Mouse (Mus musculus): ENCODE data around the gene Xcr1. TPM values are rescaled to one million over a fixed set of nuclear protein-coding genes. Genes with fewer than 3 reads are reported as not detected.

Gene Xcr1
- polyA plus RNA-seq, 1 experiment from 2014 or later = 0.04 TPM

DNA sequence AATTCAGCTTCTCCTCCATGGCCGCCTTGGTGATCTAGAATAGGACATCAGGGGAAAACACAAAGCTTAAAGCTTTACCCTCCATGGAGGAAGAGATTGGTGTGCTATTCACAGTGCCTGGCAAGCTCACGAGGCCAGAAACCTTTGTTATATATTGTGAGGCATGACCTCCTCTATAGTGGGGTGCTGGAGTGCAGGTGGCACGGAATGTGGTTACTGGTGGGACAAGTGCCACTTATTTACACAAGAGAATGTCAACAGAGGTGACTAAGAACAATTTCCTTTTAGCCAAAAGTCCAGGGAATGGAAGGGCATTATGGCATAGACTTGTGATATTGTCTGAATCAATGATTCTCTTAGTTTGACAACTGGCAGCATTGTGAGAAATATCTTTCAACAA is 35.2 kb downstream of the Xcr1 start:
- WGBS = 85% methylated on average over 3 of the region's 3 CpGs
- ATAC-seq = no peak
- Histone ChIP-seq H3K27ac (ENCODE audit: low read depth, low read length) (no peak overlapping the region), H3K27me3 (replicated peaks; ENCODE audit: control insufficient read depth, insufficient read depth, low read length) (no peaks in the 10 kb centered on the region), H3K4me1 (ENCODE audit: control insufficient read depth, insufficient read depth, low read depth, low read length) (no peaks in the 10 kb centered on the region), H3K4me2 (ENCODE audit: low read length) (no peak overlapping the region), H3K4me3 (ENCODE audit: low read length) (no peak overlapping the region), H3K9me3 (ENCODE audit: control insufficient read depth, low read length) (no peaks in the 10 kb centered on the region), H3K9ac (ENCODE audit: low read depth, low read length) (no peak overlapping the region), H3K36me3 (ENCODE audit: control insufficient read depth, insufficient read depth, low read length) (peaks cover 26% of the 10 kb centered on the region)

DNA sequence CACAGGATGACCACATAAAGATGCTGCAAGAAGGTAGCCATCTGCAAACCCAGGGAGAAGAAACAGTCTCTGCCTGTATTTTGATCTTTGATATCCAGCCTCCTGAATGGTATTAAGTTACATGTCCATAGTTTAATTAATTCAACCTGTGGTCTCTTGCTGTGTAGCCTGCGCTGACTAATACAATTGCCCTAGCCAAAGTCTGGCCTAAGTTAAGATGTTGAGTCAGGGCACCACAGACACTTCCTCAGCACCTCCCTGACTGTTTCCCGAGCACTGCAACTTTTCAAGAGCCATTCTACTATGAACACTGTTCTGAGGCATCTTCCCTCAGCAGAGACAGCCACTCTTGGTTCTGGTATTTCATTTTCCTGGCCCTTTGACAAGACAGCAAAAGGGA is 43.2 kb downstream of the Xcr1 start:
- WGBS = 87% methylated on average over 2 of the region's 2 CpGs
- Histone ChIP-seq H3K36me3 (ENCODE audit: control insufficient read depth, insufficient read depth, low read length) (peaks cover 17% of the 10 kb centered on the region), H3K4me3 (ENCODE audit: low read length) (no peak overlapping the region)

DNA sequence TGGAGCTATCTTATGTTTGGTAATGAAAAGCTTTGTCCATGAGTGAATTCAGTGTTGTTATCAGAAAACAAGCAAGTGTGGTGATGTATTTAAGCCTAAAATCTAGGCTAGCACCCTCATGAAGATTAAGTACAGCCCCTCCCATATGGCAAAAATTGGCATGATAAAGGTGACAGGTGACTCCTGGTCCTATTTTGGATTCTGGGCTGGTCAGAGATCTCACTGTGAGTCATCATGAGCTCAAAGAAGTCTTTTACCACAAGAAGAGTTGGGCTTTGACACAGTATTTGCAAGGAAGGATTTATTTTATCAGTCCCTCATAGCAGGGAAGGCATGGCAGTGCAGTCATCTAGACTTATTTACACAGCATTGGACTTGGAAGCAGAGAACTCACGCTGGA is 45.8 kb downstream of the Xcr1 start:
- H3K36me3 ChIP-seq (ENCODE audit: control insufficient read depth, insufficient read depth, low read length) = peaks cover 14% of the 10 kb centered on the region
- no peak overlapping the region for H3K9ac ChIP-seq (ENCODE audit: low read depth, low read length)
- no peak for ATAC-seq
- no peaks in the 10 kb centered on the region for H3K4me1 ChIP-seq (ENCODE audit: control insufficient read depth, insufficient read depth, low read depth, low read length)
- no peak overlapping the region for H3K27ac ChIP-seq (ENCODE audit: low read depth, low read length)
- whole genome bisulfite sequencing = 87% methylated on average over 1 of the region's 1 CpGs
- H3K9me3 ChIP-seq (ENCODE audit: control insufficient read depth, low read length) = no peaks in the 10 kb centered on the region
- H3K4me2 ChIP-seq (ENCODE audit: low read length) = no peak overlapping the region
- no peak overlapping the region for H3K4me3 ChIP-seq (ENCODE audit: low read length)
- H3K27me3 ChIP-seq (replicated peaks; ENCODE audit: control insufficient read depth, insufficient read depth, low read length) = no peaks in the 10 kb centered on the region

More for the DNA sequence above, 43.2 kb downstream of the Xcr1 start:
- Histone ChIP-seq H3K9me3 (ENCODE audit: control insufficient read depth, low read length) (no peaks in the 10 kb centered on the region), H3K4me2 (ENCODE audit: low read length) (no peak overlapping the region), H3K4me1 (ENCODE audit: control insufficient read depth, insufficient read depth, low read depth, low read length) (no peaks in the 10 kb centered on the region), H3K9ac (ENCODE audit: low read depth, low read length) (no peak overlapping the region), H3K27ac (ENCODE audit: low read depth, low read length) (no peak overlapping the region), H3K27me3 (replicated peaks; ENCODE audit: control insufficient read depth, insufficient read depth, low read length) (no peaks in the 10 kb centered on the region)
- no peak for ATAC-seq

DNA sequence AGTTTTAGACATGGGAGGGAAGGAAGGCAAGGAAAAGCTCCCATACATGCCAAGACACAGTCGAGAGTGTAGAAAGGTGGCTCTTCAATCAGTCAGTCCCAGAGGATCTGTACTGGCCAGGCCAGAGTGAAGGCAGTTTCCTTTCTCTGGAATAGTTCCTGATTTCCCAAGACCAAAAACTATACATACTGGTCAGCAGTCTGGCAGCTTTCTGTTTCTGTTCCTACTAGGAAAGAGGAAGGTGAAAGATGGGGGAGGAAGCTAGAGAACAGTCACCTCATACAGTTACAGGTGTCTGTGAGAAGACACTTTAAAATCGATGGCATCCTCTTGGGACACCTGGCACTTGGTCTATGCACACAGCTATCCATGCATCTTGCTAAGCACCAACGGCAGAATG is 46.4 kb downstream of the Xcr1 start:
- H3K36me3 ChIP-seq (ENCODE audit: control insufficient read depth, insufficient read depth, low read length) = peaks cover 10% of the 10 kb centered on the region
- 90% methylated on average over 3 of the region's 3 CpGs for WGBS

DNA sequence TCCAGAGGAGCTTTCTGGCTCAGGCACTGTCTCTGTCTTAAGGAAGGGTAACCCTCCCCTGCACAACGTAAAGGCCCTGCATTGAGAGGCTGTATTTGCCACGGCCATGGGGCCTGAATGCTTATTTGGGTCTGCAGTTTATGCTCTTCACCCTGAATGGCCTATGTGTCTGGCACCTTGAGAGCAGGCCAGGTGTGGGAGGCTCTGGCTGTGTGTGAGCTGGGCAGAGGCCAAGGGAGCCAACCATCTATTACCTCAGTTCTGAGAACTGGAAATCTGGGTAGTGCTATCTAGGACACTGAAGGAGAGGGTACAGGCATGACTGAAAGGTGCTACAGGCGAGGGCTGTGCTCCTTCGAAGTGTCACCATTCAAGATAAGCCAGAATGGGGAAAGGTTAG is 47.0 kb downstream of the Xcr1 start:
- ATAC-seq = no peak
- Histone ChIP-seq H3K9ac (ENCODE audit: low read depth, low read length) (no peak overlapping the region), H3K36me3 (ENCODE audit: control insufficient read depth, insufficient read depth, low read length) (peaks cover 9% of the 10 kb centered on the region), H3K4me3 (ENCODE audit: low read length) (no peak overlapping the region), H3K4me1 (ENCODE audit: control insufficient read depth, insufficient read depth, low read depth, low read length) (no peaks in the 10 kb centered on the region), H3K27me3 (replicated peaks; ENCODE audit: control insufficient read depth, insufficient read depth, low read length) (no peaks in the 10 kb centered on the region), H3K9me3 (ENCODE audit: control insufficient read depth, low read length) (no peaks in the 10 kb centered on the region), H3K27ac (ENCODE audit: low read depth, low read length) (no peak overlapping the region), H3K4me2 (ENCODE audit: low read length) (no peak overlapping the region)
- WGBS = 82% methylated on average over 4 of the region's 4 CpGs

More for the DNA sequence above, 46.4 kb downstream of the Xcr1 start:
- H3K4me1 ChIP-seq (ENCODE audit: control insufficient read depth, insufficient read depth, low read depth, low read length) = no peaks in the 10 kb centered on the region
- H3K4me3 ChIP-seq (ENCODE audit: low read length) = no peak overlapping the region
- no peak overlapping the region for H3K9ac ChIP-seq (ENCODE audit: low read depth, low read length)
- no peaks in the 10 kb centered on the region for H3K27me3 ChIP-seq (replicated peaks; ENCODE audit: control insufficient read depth, insufficient read depth, low read length)
- H3K27ac ChIP-seq (ENCODE audit: low read depth, low read length) = no peak overlapping the region
- no peak for ATAC-seq
- no peak overlapping the region for H3K4me2 ChIP-seq (ENCODE audit: low read length)
- no peaks in the 10 kb centered on the region for H3K9me3 ChIP-seq (ENCODE audit: control insufficient read depth, low read length)

DNA sequence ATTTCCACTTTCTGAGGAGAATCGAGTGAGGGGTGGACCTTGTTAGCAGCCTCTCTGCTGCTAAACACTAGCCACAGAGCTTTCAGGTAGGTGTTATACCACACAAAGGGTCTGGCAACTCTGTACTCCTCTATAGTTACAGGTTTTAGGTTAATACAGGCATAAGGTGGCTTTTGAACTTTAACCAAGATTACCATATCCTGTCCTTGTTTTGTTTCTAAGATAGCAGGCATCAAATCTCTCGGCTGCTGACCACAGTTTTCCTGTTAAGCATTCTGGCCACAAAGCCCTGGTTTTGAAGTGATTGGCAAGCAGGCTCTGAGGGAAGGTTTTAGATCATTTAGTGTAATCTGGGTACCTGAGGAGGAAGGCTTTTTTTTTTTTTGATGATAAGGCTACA is 47.5 kb downstream of the Xcr1 start:
- no peak for ATAC-seq
- Histone ChIP-seq H3K9ac (ENCODE audit: low read depth, low read length) (no peak overlapping the region), H3K4me3 (ENCODE audit: low read length) (no peak overlapping the region), H3K27ac (ENCODE audit: low read depth, low read length) (no peak overlapping the region), H3K4me2 (ENCODE audit: low read length) (no peak overlapping the region), H3K4me1 (ENCODE audit: control insufficient read depth, insufficient read depth, low read depth, low read length) (no peaks in the 10 kb centered on the region), H3K9me3 (ENCODE audit: control insufficient read depth, low read length) (no peaks in the 10 kb centered on the region), H3K36me3 (ENCODE audit: control insufficient read depth, insufficient read depth, low read length) (peaks cover 9% of the 10 kb centered on the region), H3K27me3 (replicated peaks; ENCODE audit: control insufficient read depth, insufficient read depth, low read length) (no peaks in the 10 kb centered on the region)
- WGBS = 72% methylated on average over 2 of the region's 2 CpGs

DNA sequence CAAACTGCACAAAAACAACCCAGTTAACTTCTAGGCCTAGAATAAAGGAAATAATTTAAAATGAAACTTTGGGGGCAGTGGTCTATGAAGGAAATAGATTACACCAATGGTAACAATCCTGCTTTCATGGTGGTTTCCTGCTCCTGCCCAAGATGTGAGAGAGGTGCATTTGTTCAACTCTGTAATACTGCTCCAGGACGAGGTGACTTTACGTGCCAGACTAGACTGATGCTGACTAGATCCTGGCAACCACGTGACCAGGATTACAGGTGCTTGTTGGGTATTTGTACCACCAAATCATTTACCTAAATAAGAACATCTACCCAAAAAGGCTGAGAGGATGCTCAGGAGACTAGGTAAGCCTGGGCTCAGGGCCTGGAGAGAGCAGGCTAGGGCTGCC is 50.0 kb downstream of the Xcr1 start:
- no peak overlapping the region for H3K4me3 ChIP-seq (ENCODE audit: low read length)
- no peaks in the 10 kb centered on the region for H3K36me3 ChIP-seq (ENCODE audit: control insufficient read depth, insufficient read depth, low read length)
- H3K9ac ChIP-seq (ENCODE audit: low read depth, low read length) = no peak overlapping the region
- no peaks in the 10 kb centered on the region for H3K9me3 ChIP-seq (ENCODE audit: control insufficient read depth, low read length)
- H3K27ac ChIP-seq (ENCODE audit: low read depth, low read length) = no peak overlapping the region
- no peaks in the 10 kb centered on the region for H3K27me3 ChIP-seq (replicated peaks; ENCODE audit: control insufficient read depth, insufficient read depth, low read length)
- WGBS = 91% methylated on average over 3 of the region's 3 CpGs
- no peak overlapping the region for H3K4me2 ChIP-seq (ENCODE audit: low read length)
- no peak for ATAC-seq
- no peaks in the 10 kb centered on the region for H3K4me1 ChIP-seq (ENCODE audit: control insufficient read depth, insufficient read depth, low read depth, low read length)

DNA sequence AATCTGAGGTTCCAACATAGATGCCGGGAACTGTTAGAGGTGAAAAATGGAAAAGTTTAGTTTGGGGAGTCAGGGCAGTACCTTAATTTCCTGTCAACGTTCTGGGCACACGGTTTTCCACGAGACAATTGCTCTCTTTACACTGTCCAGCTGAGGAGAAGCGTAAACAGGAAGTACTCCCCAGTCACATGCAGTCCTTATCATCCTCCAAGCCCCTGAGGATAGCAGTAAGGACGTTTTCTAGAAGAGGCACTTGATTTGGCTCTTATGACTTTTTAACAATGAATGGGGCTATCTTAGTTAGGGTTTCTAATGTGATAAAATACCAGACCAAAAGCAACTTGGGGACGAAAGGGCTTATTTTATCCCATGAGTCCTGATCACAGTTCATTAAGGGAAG is 53.2 kb downstream of the Xcr1 start:
- 82% methylated on average over 7 of the region's 7 CpGs for WGBS
- Histone ChIP-seq H3K36me3 (ENCODE audit: control insufficient read depth, insufficient read depth, low read length) (no peaks in the 10 kb centered on the region), H3K4me1 (ENCODE audit: control insufficient read depth, insufficient read depth, low read depth, low read length) (no peaks in the 10 kb centered on the region), H3K4me2 (ENCODE audit: low read length) (no peak overlapping the region), H3K9ac (ENCODE audit: low read depth, low read length) (no peak overlapping the region), H3K4me3 (ENCODE audit: low read length) (no peak overlapping the region), H3K27ac (ENCODE audit: low read depth, low read length) (no peak overlapping the region), H3K9me3 (ENCODE audit: control insufficient read depth, low read length) (no peaks in the 10 kb centered on the region), H3K27me3 (replicated peaks; ENCODE audit: control insufficient read depth, insufficient read depth, low read length) (no peaks in the 10 kb centered on the region)
- no peak for ATAC-seq

DNA sequence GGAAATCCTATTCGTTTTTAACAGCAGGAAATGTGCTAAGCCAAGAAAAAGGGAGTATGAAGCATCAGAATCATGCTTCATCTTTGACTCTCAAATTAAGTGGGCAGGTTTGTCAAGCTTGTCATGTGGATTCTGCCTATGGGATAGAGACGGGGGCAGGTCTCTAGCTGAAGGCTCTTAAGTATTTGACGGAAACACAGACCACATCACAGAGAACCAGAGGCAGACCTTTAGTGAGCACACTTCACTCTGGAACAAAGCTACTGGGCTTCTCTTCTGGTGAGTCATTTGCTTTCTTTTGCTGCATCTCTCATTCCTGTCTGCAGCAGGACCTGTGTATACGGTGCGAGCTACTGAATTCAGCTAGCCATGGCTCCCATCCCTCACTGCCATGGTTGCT is 55.6 kb downstream of the Xcr1 start, which contains the start of gene Cxcr6:
TSS of gene Cxcr6 (plus strand) at position 209 of the 400 bp plus-strand sequence.
- WGBS = 95% methylated on average over 5 of the region's 5 CpGs
- H3K4me1 ChIP-seq (ENCODE audit: control insufficient read depth, insufficient read depth, low read depth, low read length) = no peaks in the 10 kb centered on the region
- H3K36me3 ChIP-seq (ENCODE audit: control insufficient read depth, insufficient read depth, low read length) = no peaks in the 10 kb centered on the region
- no peaks in the 10 kb centered on the region for H3K27me3 ChIP-seq (replicated peaks; ENCODE audit: control insufficient read depth, insufficient read depth, low read length)
- H3K4me3 ChIP-seq (ENCODE audit: low read length) = no peak within 1 kb of the TSS
- no peaks in the 10 kb centered on the region for H3K9me3 ChIP-seq (ENCODE audit: control insufficient read depth, low read length)
- no peak within 1 kb of the TSS for H3K4me2 ChIP-seq (ENCODE audit: low read length)
- H3K27ac ChIP-seq (ENCODE audit: low read depth, low read length) = no peak within 1 kb of the TSS
- ATAC-seq = no peak
- no peak within 1 kb of the TSS for H3K9ac ChIP-seq (ENCODE audit: low read depth, low read length)

DNA sequence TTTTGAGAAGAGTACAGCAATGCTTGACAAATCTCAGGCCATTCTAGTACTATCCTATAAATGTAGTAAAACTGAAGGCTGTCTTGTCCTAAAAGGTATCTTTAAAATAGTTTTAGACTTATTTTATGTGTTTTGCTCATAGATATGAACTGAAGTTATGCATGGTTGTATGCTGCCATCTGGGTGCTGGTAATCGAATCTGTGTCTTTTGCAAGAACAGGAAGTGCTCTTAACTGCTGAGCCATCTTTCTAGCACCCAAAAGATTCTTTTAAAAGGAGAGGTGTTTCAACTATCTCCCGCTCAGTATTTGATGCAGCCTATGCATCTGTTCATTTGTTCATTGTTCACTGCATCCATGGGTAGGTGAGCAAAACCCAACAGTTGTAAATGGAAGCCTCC is 56.6 kb downstream of the Xcr1 start:
- Histone ChIP-seq H3K36me3 (ENCODE audit: control insufficient read depth, insufficient read depth, low read length) (no peaks in the 10 kb centered on the region), H3K27me3 (replicated peaks; ENCODE audit: control insufficient read depth, insufficient read depth, low read length) (no peaks in the 10 kb centered on the region), H3K4me3 (ENCODE audit: low read length) (no peak overlapping the region), H3K27ac (ENCODE audit: low read depth, low read length) (no peak overlapping the region), H3K4me1 (ENCODE audit: control insufficient read depth, insufficient read depth, low read depth, low read length) (no peaks in the 10 kb centered on the region), H3K9me3 (ENCODE audit: control insufficient read depth, low read length) (no peaks in the 10 kb centered on the region), H3K9ac (ENCODE audit: low read depth, low read length) (no peak overlapping the region), H3K4me2 (ENCODE audit: low read length) (no peak overlapping the region)
- no peak for ATAC-seq
- WGBS = 92% methylated on average over 2 of the region's 2 CpGs

Data from hindbrain, embryonic 16.5 days (tissue).